Mouse (Mus musculus) WW6 (cell line): ENCODE measurements at regions not wholly inside any gene's neighbourhood (a gene's known extent, or its start where the extent isn't known, plus 50 kb on each side); places are given as distances from the start of the nearest gene placed in this dataset.
A peak's percentile ranks its signal among the peaks of the same experiment; 100 is the strongest.

Experiments
- DNase-seq: peaks from one replicate; pipeline ENCODE4 v3.0.0-alpha.2; 2013; ENCODE audit warnings: low read depth, low spot score

DNA sequence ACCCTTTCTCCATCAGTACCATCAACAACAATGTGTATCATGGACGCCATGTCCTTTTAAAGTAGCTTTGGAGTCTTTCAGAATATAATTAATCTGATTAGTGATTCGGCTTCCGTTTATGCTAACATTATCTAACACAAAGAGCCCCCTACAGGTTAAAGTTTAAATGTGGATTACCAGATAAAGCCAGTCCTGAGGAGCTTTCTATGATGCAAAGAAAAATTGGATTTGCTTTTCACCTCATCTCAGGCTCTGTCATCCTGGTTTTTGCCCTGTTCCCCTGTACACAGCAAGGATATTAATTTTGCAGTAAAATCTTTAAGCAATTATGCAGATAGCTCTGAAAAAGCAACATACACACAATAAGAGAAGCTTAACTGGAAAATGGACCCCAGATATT, 412.7 kb upstream of the Tbc1d2b start:
- no peak for DNase-seq

DNA sequence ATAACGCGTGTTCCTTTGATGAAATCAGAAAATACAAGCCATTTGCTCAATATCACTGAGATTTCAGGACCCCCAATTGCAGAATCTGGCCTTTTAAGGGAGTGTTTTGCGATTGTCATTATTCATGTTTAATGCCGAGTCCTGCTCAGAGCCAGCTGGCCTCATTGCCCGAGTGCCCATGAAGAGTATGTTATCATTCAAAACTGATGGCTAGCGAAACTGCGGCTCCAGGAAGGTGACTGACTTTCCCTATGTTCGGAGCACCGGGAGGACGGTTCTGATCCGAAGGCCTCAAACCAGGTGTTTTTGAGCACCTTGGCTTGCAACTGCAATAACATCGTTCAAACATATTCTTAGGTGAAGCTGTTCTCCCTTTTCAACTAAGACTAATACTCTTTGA, 419.5 kb upstream of the Tbc1d2b start:
- no peak for DNase-seq

DNA sequence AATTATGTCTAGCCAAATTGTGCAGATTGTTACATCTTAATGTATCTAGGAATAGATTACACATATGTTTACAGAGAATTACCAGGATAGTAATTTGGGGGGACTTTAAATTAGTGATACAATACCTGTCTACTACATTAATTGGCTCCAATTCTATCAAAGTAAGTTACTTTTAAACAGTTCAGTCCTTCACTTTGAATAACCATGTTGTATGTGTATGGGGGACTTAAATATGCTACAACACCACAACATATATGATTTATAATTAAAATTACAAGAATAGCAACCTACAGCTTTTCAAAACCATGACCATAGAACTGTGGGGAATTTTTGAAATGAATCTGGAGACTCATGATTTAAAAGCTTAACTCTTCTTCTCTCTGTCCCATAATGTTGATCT, 420.5 kb upstream of the Tbc1d2b start:
- DNase-seq = no peak

DNA sequence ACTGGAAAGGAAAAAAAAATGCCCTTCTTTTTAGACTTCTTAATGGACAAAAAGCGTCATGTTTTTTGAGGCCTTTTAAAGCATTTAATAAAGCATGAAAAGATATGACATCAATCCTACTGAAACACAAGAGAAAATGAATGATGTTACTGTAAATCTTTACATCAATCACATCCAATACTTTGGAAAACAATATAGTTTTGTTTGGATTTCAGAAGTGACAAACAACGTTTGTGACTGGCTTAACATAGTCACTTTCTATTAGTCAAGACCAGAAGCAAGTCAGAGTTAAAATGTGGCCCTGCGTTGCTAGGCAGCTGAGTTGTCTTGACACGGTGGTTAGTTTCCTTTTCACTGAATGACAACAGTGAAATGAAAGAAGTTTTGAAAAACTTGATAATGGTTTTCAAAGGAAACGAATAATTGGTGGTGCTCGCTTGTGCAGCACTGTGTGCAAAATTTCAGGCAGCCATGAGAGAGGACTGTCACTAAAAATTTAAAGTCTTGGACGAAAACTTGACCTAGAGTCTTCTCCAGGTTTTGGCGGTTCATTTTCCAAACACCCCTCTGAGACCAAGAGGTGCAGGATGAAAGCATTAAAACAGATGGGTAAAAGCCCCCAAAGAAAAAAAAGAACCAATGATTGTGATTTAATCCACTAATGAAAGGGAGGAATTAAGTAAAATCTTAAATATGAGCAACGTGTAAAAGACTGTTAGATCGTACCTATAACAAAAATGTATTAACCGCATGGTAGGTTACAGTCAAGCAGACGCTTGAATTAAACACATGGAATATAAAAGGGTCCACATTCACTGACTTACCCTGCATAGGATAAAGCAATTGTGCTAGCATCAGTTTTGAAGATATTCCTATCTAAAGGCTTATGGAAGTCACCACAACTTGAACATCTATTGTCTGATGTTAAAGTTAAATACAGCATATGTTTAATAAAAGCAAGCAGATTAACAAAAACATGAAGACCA, 421.4 kb upstream of the Tbc1d2b start:
- no peak for DNase-seq

DNA sequence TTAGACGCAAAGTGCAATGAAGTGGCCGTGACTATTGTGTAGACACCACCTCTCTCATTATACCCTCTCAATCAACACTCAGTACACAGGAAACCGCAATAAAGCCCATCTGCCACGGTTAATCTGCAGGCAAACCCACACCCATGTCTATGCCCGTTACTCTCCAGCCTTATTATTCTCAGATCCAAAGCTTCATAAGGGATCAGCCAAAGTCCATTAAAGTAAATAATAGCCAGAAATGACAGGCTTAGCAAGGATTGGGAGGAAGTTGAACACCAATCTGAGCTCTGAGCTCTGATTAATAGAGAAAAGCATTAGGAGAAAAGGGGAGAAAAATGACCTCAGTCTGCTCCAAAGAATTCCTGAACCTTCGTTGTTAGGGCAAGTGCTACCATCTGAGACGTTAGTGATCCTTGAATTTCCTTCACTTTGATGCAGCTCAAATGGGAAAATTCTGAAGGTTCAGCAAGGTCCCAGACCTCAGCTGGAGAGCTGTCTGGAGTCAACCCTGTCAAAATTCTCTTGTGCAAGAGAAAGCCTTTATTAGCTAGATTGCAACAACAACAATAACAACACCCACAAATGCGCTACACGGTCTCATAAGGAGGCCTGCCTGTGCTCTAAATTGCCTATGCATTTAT, 422.5 kb upstream of the Tbc1d2b start:
- no peak for DNase-seq

DNA sequence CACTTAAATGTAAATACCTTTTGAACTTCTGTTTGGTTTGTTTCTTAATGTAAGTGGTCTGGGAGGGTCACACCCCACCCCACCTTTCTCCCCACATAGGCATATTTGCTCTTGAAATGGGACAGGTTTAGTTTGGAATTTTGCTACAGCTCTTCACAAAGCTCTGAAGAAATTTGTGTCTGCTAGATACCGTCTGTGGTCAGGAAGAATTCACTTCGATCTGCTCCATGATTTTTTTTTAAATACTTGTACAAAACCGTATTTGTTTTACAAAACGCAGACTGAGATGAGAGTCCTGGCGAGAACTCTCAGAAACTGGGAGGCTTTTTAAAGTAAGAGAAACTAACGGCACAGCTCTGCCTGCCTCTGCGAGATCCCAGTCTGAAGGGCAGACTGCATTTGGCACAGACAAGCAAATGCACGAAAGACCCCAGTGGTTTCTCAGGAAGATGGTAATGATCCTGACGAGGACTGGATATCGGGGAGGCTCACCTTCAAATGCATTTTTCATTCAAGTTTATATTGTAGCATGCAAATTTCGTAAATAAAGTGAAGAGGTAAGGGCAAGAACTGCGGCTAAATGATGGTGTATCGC, 423.5 kb upstream of the Tbc1d2b start:
- no peak for DNase-seq

DNA sequence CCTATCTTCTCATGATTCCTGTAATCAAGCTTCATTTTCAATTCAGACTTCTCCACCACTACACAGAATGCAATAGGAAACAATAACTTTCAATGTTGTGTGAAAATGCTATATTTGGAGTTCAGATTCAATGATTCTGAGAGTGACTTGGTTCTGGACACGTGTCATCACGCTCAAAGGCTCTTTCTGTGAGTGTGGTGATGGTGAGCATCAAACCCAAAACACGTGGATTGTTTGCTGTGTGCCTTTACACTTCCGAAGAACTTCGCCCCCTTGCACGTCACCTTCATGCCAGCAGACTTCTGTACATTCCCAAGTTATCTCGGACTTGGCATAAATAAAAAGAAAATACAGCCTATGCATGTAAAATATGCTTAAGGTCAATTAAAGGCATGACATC, 425.1 kb upstream of the Tbc1d2b start:
- no peak for DNase-seq

DNA sequence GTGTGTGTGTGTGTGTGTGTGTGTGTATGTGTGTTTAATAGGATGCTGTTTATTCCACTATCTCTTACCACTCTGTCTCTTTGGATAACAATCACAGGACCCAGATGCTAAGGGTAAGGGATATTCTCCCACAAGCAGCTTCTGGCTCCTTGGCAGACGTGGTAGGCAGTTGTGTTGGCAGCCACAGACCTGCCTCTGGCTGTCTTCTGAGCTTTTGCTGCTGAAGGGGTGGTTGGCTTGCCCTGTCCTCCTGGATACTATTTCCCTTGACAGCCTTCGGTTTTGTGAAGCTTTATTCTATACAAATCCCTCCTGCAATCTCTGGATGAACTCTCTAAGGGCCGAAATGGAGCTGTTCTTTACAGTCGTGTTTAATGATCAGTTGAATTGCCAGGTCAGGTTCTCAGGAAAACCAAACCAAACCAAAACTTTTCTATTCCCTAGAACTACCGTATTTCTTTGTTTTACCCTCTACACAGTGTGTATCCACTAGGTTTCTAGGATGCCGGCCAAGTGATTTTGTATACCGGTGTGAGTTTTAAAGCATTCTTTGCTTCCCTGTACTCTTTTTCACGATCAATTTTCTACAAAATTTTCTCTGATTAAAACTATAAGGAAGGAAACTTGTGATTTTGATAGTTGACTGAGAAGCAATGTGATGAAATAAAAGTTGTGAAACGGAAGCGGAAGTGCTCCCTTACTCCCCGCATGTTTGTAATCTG, 426.8 kb upstream of the Tbc1d2b start:
- DNase-seq = no peak

DNA sequence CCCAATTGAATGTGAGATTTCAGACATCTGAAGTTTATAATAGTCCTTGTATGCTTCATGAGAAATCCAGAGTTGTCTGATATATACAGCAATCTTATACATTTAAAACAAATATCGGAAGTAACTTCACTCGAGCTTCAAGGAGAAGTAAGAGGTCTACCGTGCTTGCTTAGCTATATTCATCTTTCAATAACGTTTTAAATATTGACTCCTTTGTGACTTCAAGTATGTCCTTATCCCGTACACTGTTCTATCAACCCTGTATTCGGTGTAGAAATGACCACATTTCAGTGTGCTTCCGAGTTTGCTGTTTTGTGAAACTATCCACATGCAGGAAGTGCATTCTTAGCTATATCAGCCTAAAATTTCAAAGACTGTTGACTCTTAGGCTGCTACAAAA, 427.8 kb upstream of the Tbc1d2b start:
- DNase-seq = no peak

DNA sequence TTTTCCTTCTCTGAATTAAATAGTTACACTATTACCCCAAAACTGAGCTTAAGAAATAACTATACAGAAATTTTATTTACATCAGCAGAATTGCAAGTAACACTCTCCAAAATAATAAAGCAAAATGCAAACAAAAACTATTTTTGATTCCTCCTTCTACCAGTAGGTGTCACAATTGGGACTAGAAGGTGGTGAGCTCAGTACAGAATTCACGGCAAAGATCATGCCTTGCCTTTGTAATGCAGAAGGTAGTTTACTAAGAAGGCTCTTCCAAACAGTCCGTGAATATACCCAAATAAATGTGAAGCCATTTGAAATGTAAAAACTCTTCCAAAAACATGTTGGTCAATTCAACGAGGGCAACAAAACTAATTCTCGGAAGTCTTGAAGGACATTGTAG, 428.5 kb upstream of the Tbc1d2b start:
- DNase-seq = peak; percentile 9

DNA sequence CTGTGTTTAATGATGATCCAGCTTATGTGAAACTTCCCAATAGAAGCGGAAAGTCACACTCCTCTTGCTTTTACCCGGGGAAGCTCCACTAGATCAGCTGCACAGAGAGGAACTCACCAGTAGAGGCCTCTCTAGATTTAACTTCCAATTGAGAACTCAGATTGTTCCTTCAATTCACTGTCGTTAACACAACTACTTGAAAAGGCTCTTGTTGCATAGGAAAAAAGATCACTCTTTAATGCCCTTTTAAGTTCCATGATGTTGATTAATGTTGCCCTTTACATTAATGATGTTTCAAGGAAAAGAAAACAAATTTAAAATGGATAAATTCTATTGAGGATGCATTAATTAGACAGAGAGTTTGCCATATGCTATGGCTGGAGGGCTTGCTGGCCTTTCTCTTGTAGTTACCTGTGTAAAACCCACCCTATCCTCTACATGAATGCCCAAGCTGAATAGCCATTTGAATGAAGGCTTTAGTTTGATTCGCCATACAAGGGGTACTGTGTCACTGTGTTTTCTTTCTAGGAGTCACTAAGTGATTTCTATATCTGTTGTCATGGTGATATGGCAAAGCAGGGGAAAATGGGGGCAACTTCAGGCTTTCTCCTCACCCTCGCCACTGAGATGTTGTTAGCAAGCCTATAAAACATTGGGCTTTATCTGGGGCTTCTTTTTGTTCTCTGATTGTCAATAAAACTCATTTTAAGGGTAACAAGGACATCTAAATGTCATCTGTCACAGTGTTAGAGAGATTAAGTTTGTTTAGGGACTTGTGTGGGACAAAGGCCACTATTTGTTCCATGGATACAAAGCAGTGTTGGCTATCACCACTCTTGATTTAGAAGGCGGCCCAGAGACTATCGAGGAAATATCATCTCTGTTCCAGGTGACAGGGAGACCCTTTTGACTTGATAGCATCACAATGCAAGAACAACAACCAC, 429.9 kb upstream of the Tbc1d2b start:
- no peak for DNase-seq

DNA sequence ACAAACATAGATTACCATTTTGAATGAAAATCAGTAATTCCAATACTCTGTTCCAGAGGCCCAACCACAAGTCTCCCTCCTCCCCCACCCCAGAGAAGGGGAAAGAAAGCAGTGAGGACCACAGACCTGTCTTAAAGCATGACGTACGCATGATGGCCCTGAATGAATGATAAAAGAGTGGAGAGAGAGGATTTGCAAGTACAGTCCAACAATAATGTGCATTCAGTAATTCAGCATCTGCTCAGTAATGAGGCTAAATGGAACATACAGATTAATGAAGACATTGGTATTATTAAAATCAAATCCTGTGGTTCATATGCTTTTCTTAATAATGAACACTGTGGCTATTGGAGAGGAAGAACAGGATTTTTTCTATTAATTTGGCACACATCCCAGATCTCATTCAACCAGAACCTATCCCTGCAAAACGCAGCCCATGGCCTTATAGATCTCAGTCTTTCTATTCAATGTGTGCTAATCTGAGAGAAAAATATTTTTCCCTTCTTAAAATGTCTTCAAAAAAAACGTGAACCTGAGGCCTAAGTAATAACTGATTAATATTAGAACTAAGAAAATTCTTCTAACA, 430.7 kb upstream of the Tbc1d2b start:
- DNase-seq = no peak

DNA sequence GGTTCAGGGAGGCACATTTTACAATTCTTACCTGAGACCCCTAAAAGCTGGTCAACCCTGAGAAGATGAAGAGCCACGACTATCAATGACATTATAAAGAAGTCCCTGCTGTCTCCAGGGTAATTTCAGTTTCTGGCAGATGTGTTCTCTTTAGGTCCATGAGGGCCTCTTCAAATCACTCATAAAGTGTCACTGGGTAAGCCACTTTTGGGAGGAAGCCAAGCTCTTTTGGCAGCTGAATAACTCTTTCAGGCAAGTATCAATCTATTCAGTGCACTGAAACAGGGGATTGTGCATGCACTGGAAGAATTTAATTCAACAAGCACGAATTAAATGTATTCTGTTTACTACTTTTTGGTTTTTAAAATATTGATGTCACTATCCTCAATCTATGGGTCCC, 443.1 kb upstream of the Tbc1d2b start:
- DNase-seq = no peak

DNA sequence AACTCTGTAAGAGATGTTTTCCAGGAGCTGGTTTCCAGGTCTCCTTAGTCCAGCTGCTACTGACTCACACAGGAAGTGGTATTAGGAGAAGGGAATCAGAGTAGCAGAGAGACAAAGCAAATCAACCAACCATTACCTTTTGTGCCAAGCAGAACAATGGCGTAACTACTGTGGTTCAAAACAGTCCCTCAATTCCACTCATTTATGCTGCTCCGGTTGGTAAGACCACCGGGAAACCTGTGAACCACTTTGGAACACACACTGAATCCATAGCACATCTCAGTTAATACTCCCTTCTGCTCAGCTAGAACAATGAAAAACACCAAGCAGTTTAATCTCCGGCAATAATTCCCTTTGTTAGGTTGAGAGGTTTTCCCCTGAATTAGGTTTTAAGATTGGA, 460.8 kb upstream of the Tbc1d2b start:
- no peak for DNase-seq

DNA sequence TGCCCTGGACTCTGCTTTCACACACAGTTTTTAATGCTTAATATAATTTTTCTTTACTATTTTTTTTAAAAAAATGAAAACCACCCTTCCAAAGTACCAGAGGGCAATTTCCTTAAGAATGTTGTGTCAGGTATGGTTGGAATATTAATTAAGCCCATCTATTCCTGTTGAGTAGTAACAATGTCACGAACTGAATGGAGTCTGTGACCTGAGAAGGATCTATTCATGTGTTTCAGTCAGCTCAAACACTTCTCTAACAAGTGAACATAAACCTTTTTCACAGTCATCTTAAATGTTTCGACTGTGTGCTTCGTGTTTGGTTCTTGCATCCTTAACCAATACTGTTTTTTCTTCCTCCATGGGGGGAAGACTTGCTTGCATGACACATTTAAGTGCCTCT, 486.6 kb upstream of the Tbc1d2b start:
- no peak for DNase-seq

DNA sequence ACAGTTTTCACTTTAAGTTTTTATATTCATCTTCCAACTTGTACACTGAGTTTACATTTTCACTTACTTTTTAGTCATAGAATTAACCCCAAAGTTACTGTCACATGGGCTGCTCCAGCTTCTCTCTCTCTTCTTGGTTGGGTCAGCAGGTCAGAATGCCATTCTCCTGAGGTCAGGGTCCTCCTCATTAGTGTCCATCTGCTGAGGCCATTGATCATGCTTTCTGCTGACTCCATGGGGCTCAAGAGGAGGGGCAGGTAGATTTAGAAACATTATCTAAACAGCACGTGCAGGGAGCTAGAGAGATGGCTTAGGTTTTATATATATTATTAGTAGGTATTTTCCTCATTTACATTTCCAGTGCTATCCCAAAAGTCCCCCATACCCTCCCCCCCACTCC, 503.7 kb upstream of the Tbc1d2b start:
- DNase-seq = no peak

DNA sequence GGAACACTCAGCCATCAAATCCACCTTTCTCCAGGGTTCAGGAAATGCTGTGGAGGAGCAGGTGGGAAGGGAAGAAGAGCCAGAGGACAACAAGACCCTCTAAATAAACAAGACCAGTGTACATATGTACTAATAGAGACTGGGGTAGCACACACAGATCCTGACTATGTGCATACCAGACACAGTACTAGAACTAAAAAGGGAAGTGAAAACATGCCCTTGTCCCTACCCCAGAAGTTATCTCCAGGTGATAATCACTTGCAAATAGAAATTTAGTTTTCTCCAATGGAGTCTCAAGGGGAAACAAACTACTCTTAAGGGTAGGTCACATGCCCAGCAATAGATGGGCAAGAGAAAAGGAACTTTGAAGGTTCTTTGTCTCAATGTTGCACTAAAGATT, 518.9 kb upstream of the Tbc1d2b start:
- DNase-seq = no peak

DNA sequence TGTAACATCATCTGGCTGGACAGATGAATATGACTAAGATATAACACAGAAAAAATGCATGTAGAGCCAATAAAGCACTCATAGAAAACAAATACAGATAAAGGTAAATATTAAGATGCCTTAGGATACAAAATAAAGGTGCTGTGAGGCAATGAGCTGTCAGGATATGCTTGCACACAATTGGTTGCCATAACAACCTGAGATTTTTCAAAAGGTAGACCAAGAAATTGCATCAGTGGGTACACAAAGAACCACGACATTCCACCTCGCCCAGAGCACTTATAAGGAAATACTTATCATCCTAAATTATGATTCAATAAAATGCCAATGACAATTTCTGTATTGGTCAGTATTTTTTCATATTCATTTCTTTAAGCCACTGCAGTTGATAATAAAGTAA, 521.3 kb upstream of the Tbc1d2b start:
- DNase-seq = no peak

DNA sequence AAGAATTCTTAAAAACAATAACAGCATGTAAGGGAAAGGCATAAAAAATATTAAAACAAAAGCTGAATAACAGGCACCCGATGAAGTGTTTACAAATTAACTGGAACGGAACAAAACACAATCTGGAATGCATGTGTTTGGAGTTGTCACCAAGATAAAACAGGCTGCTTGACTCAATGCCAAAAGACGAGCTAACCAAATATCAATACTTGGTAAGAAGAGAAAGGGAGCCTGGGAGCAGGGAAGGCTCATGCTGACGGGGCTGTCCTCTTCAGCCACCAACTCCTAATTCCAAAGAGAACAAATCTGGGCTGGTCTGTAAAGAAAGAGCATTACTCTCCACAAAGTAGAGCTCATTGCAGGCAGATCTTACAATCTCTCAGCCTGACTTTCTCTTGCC, 545.4 kb upstream of the Zic4 start:
- no peak for DNase-seq

DNA sequence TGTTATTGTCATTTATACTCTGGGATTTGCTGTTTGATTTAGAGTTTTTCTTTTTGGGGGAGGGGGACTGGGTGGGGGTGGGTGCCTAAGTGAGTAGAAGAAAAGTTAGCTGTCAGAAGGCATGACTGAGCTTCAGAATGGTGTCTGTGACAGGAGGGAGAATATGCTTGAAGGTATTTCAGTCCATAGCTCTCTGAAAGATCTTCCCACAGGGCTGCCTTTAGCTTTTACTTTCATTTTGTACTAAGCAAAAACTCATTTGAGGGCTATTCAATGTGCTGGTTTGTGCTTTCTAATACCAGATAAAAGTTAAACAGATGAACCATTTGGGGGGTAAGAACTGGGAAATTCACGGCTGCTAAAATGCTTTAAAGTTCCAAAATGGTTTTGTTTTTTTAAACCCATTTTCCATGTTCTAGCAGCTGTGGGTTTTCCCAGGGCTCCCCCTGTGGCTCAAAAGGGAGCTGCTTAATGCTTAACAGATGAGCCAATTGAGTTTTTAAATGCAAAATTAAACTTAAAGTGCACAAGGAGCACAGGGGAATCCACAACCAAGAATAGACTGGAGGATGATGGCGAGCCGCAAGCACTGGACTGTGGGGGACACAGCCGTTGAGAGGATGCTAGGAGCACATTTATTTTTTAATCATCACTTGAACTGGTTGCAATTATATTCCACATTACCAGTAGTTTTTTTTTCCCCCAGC, 538.5 kb upstream of the Zic4 start:
- no peak for DNase-seq
